Mouse (Mus musculus) hindbrain, embryonic 11.5 days (tissue): ENCODE data around the gene Lrtm2. TPM values are rescaled to one million over a fixed set of nuclear protein-coding genes. Genes with fewer than 3 reads are reported as not detected.

ENCODE experiments used
- ATAC-seq: fragments of 200-750 bp; cut with Nextera tagmentation; 2 replicates; pipeline ENCODE4 v1.8.0; 2017; ENCODE audit warnings: mild to moderate bottlenecking, moderate TSS enrichment, moderate library complexity; ENCODE audit not compliant: low FRiP score
- DNase-seq: peaks from one replicate; pipeline ENCODE4 v3.0.0-alpha.2; 2015; ENCODE audit warnings: low spot score
- H3K27ac ChIP-seq: fragments of 300-500 bp; sonication (generic); 2 replicates; pipeline ENCODE4 v1.5.1; 2014; ENCODE audit warnings: mild to moderate bottlenecking, low read depth, low read length
- H3K27me3 ChIP-seq: fragments of 300-500 bp; sonication (generic); 2 replicates; pipeline ENCODE4 v1.6.1; 2014; ENCODE audit warnings: mild to moderate bottlenecking, low read length, moderate library complexity, mixed read lengths; ENCODE audit not compliant: control insufficient read depth, insufficient read depth
- H3K36me3 ChIP-seq: fragments of 300-500 bp; sonication (generic); 2 replicates; pipeline ENCODE4 v1.6.1; 2014; ENCODE audit warnings: mild to moderate bottlenecking, low read length, moderate library complexity, mixed read lengths; ENCODE audit not compliant: control insufficient read depth, insufficient read depth
- H3K4me1 ChIP-seq: fragments of 300-500 bp; sonication (generic); replicated peaks from 2 replicates; pipeline ENCODE4 v1.6.1; 2014; ENCODE audit warnings: low read length, mixed read lengths; ENCODE audit not compliant: control insufficient read depth, insufficient read depth
- H3K4me2 ChIP-seq: fragments of 300-500 bp; sonication (generic); replicated peaks from 2 replicates; pipeline ENCODE4 v1.6.1; 2014; ENCODE audit warnings: mild to moderate bottlenecking, low read depth, low read length
- H3K4me3 ChIP-seq: fragments of 300-500 bp; sonication (generic); 2 replicates; pipeline ENCODE4 v1.5.1; 2014; ENCODE audit warnings: low read depth, low read length
- H3K9ac ChIP-seq: fragments of 300-500 bp; sonication (generic); 2 replicates; pipeline ENCODE4 v1.6.1; 2014; ENCODE audit warnings: low read depth, low read length
- H3K9me3 ChIP-seq: fragments of 300-500 bp; sonication (generic); 2 replicates; pipeline ENCODE4 v1.6.1; 2016; ENCODE audit warnings: low read length; ENCODE audit not compliant: control insufficient read depth
- WGBS: fragments of 180-500 bp; shearing (Covaris S2); extraction: QIAGEN DNeasy Blood & Tissue Kit; methylation state at CpG from one replicate; pipeline ENCODE4 v1.1.7; 2014; 5-methylcytosine and 5-hydroxymethylcytosine counted together
- polyA plus RNA-seq: library from polyadenylated mRNA; unstranded; fragments of >200 nt; fragmentation: Nextera tagmentation; extraction: Ambion mirVana; gene quantifications from 2 replicates; pipeline ENCODE4 v1.2.1, GENCODE M21; 2014

Lrtm2 gene
- polyA plus RNA-seq, 1 experiment from 2014 or later, result 0.14 TPM

- no peak overlapping the region for H3K27ac ChIP-seq
- 81% methylated on average over 9 of the region's 9 CpGs for WGBS
- no peaks in the 10 kb centered on the region for H3K9me3 ChIP-seq
- no peaks in the 10 kb centered on the region for H3K27me3 ChIP-seq
- H3K9ac ChIP-seq, result no peak overlapping the region
- H3K36me3 ChIP-seq, result no peaks in the 10 kb centered on the region
- DNase-seq (no peak), ATAC-seq (no peak)
- no peaks in the 10 kb centered on the region for H3K4me1 ChIP-seq
- H3K4me3 ChIP-seq, result no peak overlapping the region
- H3K4me2 ChIP-seq, result no peak overlapping the region
Measured at GRCm38 (mm10) chr6:119280761-119281160, 49.8 kb downstream of the Lrtm2 start.

DNA sequence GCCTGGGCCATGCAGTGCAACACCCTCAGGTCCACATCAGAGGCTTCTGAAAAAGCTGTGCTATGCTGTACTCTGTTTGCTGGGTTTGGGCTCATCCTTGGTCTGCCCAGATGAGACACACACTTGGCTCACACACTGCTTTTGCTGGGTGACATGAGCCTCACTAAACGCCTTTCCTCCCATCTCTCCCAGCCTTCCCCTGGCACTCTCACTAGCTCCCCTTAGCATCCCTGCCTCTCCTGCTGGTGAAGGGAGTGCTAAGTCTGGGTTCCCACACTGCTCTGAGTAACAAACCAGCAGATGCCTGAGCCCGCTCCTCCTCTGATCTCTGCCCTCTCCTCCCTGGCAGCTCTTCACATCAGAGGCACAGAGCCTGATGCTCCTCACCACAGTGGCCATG lies 53.9 kb downstream of the Lrtm2 start:
- Histone ChIP-seq H3K4me1 (no peaks in the 10 kb centered on the region), H3K9me3 (no peaks in the 10 kb centered on the region), H3K4me2 (no peak overlapping the region), H3K36me3 (no peaks in the 10 kb centered on the region), H3K4me3 (no peak overlapping the region), H3K27ac (no peak overlapping the region), H3K27me3 (no peaks in the 10 kb centered on the region), H3K9ac (no peak overlapping the region)
- WGBS, result 71% methylated on average over 2 of the region's 2 CpGs
- ATAC-seq (no peak), DNase-seq (no peak)

Other genes starting within 250 kb of the Lrtm2 start
- 10.8 and 10.9 TPM in 2 replicates for gene Dcp1b, start 155.5 kb downstream of the Lrtm2 start, polyA plus RNA-seq
- gene Cacna1c, start 134.3 kb downstream of the Lrtm2 start, polyA plus RNA-seq, result 3.6 and 4.0 TPM in 2 replicates
- 0.05 TPM in 1 of 2 replicates, not detected in the other for gene Cacna2d4, start 94.2 kb downstream of the Lrtm2 start, polyA plus RNA-seq
- gene Adipor2, start 86.9 kb upstream of the Lrtm2 start, polyA plus RNA-seq, result 19.3 and 34.5 TPM in 2 replicates
- 5.8 and 7.0 TPM in 2 replicates for gene Fbxl14, start 148.9 kb upstream of the Lrtm2 start, polyA plus RNA-seq
- 5.4 and 5.8 TPM in 2 replicates for gene Wnt5b, start 213.6 kb upstream of the Lrtm2 start, polyA plus RNA-seq